Mouse (Mus musculus) liver, embryonic 14.5 days (tissue): Measurements from ENCODE around the gene Ephb1.

ENCODE experiments used
- CTCF ChIP-seq: IDR thresholded peaks from 2 replicates; pipeline ENCODE4 v1.5.1; 2016; ENCODE audit warnings: antibody characterized with exemption, low read depth, control low read depth
- EP300 ChIP-seq: IDR thresholded peaks from 2 replicates; pipeline ENCODE4 v1.6.1; 2016; ENCODE audit warnings: antibody characterized with exemption, low read depth

- TF ChIP-seq CTCF (no peak), EP300 (no peak)
These were observed 165.1 kb downstream of the Ephb1 start for GRCm38 (mm10) chr9:102189406-102189805.
